Mouse (Mus musculus): ENCODE measurements around the gene Hist1h2ba. TPM values are rescaled to one million over a fixed set of nuclear protein-coding genes. Genes with fewer than 3 reads are reported as not detected.

The Hist1h2ba gene
- polyA plus RNA-seq, 1 experiment from 2014 or later = not detected

- WGBS = 57% methylated on average over 2 of the region's 2 CpGs
Measured at GRCm38 (mm10) chr13:23942861-23943260, 8.9 kb upstream of the Hist1h2ba start.

GRCm38 (mm10) chr13:23940291-23940690, 6.3 kb upstream of the Hist1h2ba start:
- ATAC-seq (ENCODE audit: insufficient number of reproducible peaks, insufficient read depth, low FRiP score, low read depth) = no peak
- 62% methylated on average over 6 of the region's 6 CpGs for WGBS
- no peak overlapping the region for H3K4me2 ChIP-seq (replicated peaks; ENCODE audit: low read depth, low read length)

More at GRCm38 (mm10) chr13:23942861-23943260, 8.9 kb upstream of the Hist1h2ba start:
- no peak for ATAC-seq (ENCODE audit: insufficient number of reproducible peaks, insufficient read depth, low FRiP score, low read depth)
- no peak overlapping the region for H3K4me2 ChIP-seq (replicated peaks; ENCODE audit: low read depth, low read length)
- no peaks in the 10 kb centered on the region for H3K27me3 ChIP-seq (ENCODE audit: control insufficient read depth, insufficient read depth, low read length)
- H3K9ac ChIP-seq (replicated peaks; ENCODE audit: low read depth, low read length) = no peak overlapping the region
- no peaks in the 10 kb centered on the region for H3K9me3 ChIP-seq (ENCODE audit: control insufficient read depth, low read depth, low read length)
- no peaks in the 10 kb centered on the region for H3K4me1 ChIP-seq (ENCODE audit: control insufficient read depth, insufficient read depth, low read length)
- no peak overlapping the region for H3K27ac ChIP-seq (ENCODE audit: low read length)
- no peak overlapping the region for H3K4me3 ChIP-seq (ENCODE audit: low read depth, low read length)
- no peaks in the 10 kb centered on the region for H3K36me3 ChIP-seq (ENCODE audit: control insufficient read depth, insufficient read depth, low read length)

GRCm38 (mm10) chr13:23938699-23939098, 4.7 kb upstream of the Hist1h2ba start:
- no peaks in the 10 kb centered on the region for H3K27me3 ChIP-seq (ENCODE audit: control insufficient read depth, insufficient read depth, low read length)
- H3K4me3 ChIP-seq (ENCODE audit: low read depth, low read length) = no peak overlapping the region
- no peak overlapping the region for H3K4me2 ChIP-seq (replicated peaks; ENCODE audit: low read depth, low read length)
- no peaks in the 10 kb centered on the region for H3K4me1 ChIP-seq (ENCODE audit: control insufficient read depth, insufficient read depth, low read length)
- no peaks in the 10 kb centered on the region for H3K9me3 ChIP-seq (ENCODE audit: control insufficient read depth, low read depth, low read length)
- no peak overlapping the region for H3K27ac ChIP-seq (ENCODE audit: low read length)
- H3K9ac ChIP-seq (replicated peaks; ENCODE audit: low read depth, low read length) = no peak overlapping the region
- H3K36me3 ChIP-seq (ENCODE audit: control insufficient read depth, insufficient read depth, low read length) = no peaks in the 10 kb centered on the region
- 90% methylated on average over 1 of the region's 1 CpGs for WGBS
- no peak for ATAC-seq (ENCODE audit: insufficient number of reproducible peaks, insufficient read depth, low FRiP score, low read depth)

More at GRCm38 (mm10) chr13:23940291-23940690, 6.3 kb upstream of the Hist1h2ba start:
- Histone ChIP-seq H3K36me3 (ENCODE audit: control insufficient read depth, insufficient read depth, low read length) (no peaks in the 10 kb centered on the region), H3K27me3 (ENCODE audit: control insufficient read depth, insufficient read depth, low read length) (no peaks in the 10 kb centered on the region), H3K4me3 (ENCODE audit: low read depth, low read length) (no peak overlapping the region), H3K4me1 (ENCODE audit: control insufficient read depth, insufficient read depth, low read length) (no peaks in the 10 kb centered on the region), H3K9ac (replicated peaks; ENCODE audit: low read depth, low read length) (no peak overlapping the region), H3K27ac (ENCODE audit: low read length) (no peak overlapping the region), H3K9me3 (ENCODE audit: control insufficient read depth, low read depth, low read length) (no peaks in the 10 kb centered on the region)

GRCm38 (mm10) chr13:23934211-23934520, 210 bp upstream of the Hist1h2ba start, which contains the start of gene Hist1h2aa:
Gene Hist1h2aa (plus strand): TSS chr13:23934462.
- Histone ChIP-seq H3K4me1 (ENCODE audit: control insufficient read depth, insufficient read depth, low read length) (no peaks in the 10 kb centered on the region), H3K4me3 (ENCODE audit: low read depth, low read length) (no peak within 1 kb of the TSS), H3K27me3 (ENCODE audit: control insufficient read depth, insufficient read depth, low read length) (no peaks in the 10 kb centered on the region), H3K9me3 (ENCODE audit: control insufficient read depth, low read depth, low read length) (no peaks in the 10 kb centered on the region), H3K27ac (ENCODE audit: low read length) (no peak within 1 kb of the TSS), H3K36me3 (ENCODE audit: control insufficient read depth, insufficient read depth, low read length) (no peaks in the 10 kb centered on the region), H3K9ac (replicated peaks; ENCODE audit: low read depth, low read length) (no peak within 1 kb of the TSS), H3K4me2 (replicated peaks; ENCODE audit: low read depth, low read length) (no peak within 1 kb of the TSS)
- WGBS = 90% methylated on average over 10 of the region's 10 CpGs
- ATAC-seq (ENCODE audit: insufficient number of reproducible peaks, insufficient read depth, low FRiP score, low read depth) = no peak

GRCm38 (mm10) chr13:23930904-23931303, 3.1 kb downstream of the Hist1h2ba start:
- no peaks in the 10 kb centered on the region for H3K36me3 ChIP-seq (ENCODE audit: control insufficient read depth, insufficient read depth, low read length)
- no peak overlapping the region for H3K4me3 ChIP-seq (ENCODE audit: low read depth, low read length)
- ATAC-seq (ENCODE audit: insufficient number of reproducible peaks, insufficient read depth, low FRiP score, low read depth) = no peak
- no peaks in the 10 kb centered on the region for H3K9me3 ChIP-seq (ENCODE audit: control insufficient read depth, low read depth, low read length)
- H3K27ac ChIP-seq (ENCODE audit: low read length) = no peak overlapping the region
- H3K9ac ChIP-seq (replicated peaks; ENCODE audit: low read depth, low read length) = no peak overlapping the region
- H3K27me3 ChIP-seq (ENCODE audit: control insufficient read depth, insufficient read depth, low read length) = no peaks in the 10 kb centered on the region
- H3K4me2 ChIP-seq (replicated peaks; ENCODE audit: low read depth, low read length) = no peak overlapping the region
- peaks cover 9% of the 10 kb centered on the region; the same call in 1 of the 2 replicates for H3K4me1 ChIP-seq (ENCODE audit: control insufficient read depth, insufficient read depth, low read length)
- WGBS = 59% methylated on average over 11 of the region's 11 CpGs

GRCm38 (mm10) chr13:23930461-23930860, 3.5 kb downstream of the Hist1h2ba start:
- WGBS = 79% methylated on average over 9 of the region's 9 CpGs
- H3K9me3 ChIP-seq (ENCODE audit: control insufficient read depth, low read depth, low read length) = no peaks in the 10 kb centered on the region
- H3K36me3 ChIP-seq (ENCODE audit: control insufficient read depth, insufficient read depth, low read length) = no peaks in the 10 kb centered on the region
- ATAC-seq (ENCODE audit: insufficient number of reproducible peaks, insufficient read depth, low FRiP score, low read depth) = no peak
- no peaks in the 10 kb centered on the region for H3K27me3 ChIP-seq (ENCODE audit: control insufficient read depth, insufficient read depth, low read length)
- H3K4me1 ChIP-seq (ENCODE audit: control insufficient read depth, insufficient read depth, low read length) = peaks cover 9% of the 10 kb centered on the region; the same call in 1 of the 2 replicates
- no peak overlapping the region for H3K27ac ChIP-seq (ENCODE audit: low read length)
- H3K4me3 ChIP-seq (ENCODE audit: low read depth, low read length) = no peak overlapping the region
- H3K9ac ChIP-seq (replicated peaks; ENCODE audit: low read depth, low read length) = no peak overlapping the region
- no peak overlapping the region for H3K4me2 ChIP-seq (replicated peaks; ENCODE audit: low read depth, low read length)

- Histone ChIP-seq H3K4me2 (replicated peaks; ENCODE audit: low read depth, low read length) (0 out of 2 replicates have a peak overlapping the region, but pooled peaks have one; percentile 12), H3K9ac (replicated peaks; ENCODE audit: low read depth, low read length) (no peak overlapping the region), H3K27me3 (ENCODE audit: control insufficient read depth, insufficient read depth, low read length) (no peaks in the 10 kb centered on the region), H3K9me3 (ENCODE audit: control insufficient read depth, low read depth, low read length) (no peaks in the 10 kb centered on the region), H3K4me3 (ENCODE audit: low read depth, low read length) (no peak overlapping the region), H3K36me3 (ENCODE audit: control insufficient read depth, insufficient read depth, low read length) (no peaks in the 10 kb centered on the region), H3K4me1 (ENCODE audit: control insufficient read depth, insufficient read depth, low read length) (peaks cover 9% of the 10 kb centered on the region; the same call in 1 of the 2 replicates), H3K27ac (ENCODE audit: low read length) (no peak overlapping the region)
- ATAC-seq (ENCODE audit: insufficient number of reproducible peaks, insufficient read depth, low FRiP score, low read depth) = no peak
- 49% methylated on average over 3 of the region's 3 CpGs for WGBS
Measured at GRCm38 (mm10) chr13:23928637-23929036, 5.3 kb downstream of the Hist1h2ba start.

- 61% methylated on average over 2 of the region's 2 CpGs for WGBS
- ATAC-seq (ENCODE audit: insufficient number of reproducible peaks, insufficient read depth, low FRiP score, low read depth) = no peak
- H3K9ac ChIP-seq (replicated peaks; ENCODE audit: low read depth, low read length) = no peak overlapping the region
- no peak overlapping the region for H3K4me3 ChIP-seq (ENCODE audit: low read depth, low read length)
- H3K27ac ChIP-seq (ENCODE audit: low read length) = no peak overlapping the region
- peaks cover 9% of the 10 kb centered on the region; the same call in 1 of the 2 replicates for H3K4me1 ChIP-seq (ENCODE audit: control insufficient read depth, insufficient read depth, low read length)
- H3K36me3 ChIP-seq (ENCODE audit: control insufficient read depth, insufficient read depth, low read length) = no peaks in the 10 kb centered on the region
- no peak overlapping the region for H3K4me2 ChIP-seq (replicated peaks; ENCODE audit: low read depth, low read length)
- no peaks in the 10 kb centered on the region for H3K9me3 ChIP-seq (ENCODE audit: control insufficient read depth, low read depth, low read length)
- H3K27me3 ChIP-seq (ENCODE audit: control insufficient read depth, insufficient read depth, low read length) = no peaks in the 10 kb centered on the region
Measured at GRCm38 (mm10) chr13:23925792-23926191, 8.2 kb downstream of the Hist1h2ba start.

- Histone ChIP-seq H3K4me3 (ENCODE audit: low read depth, low read length) (no peak overlapping the region), H3K9me3 (ENCODE audit: control insufficient read depth, low read depth, low read length) (no peaks in the 10 kb centered on the region), H3K27me3 (ENCODE audit: control insufficient read depth, insufficient read depth, low read length) (no peaks in the 10 kb centered on the region), H3K36me3 (ENCODE audit: control insufficient read depth, insufficient read depth, low read length) (no peaks in the 10 kb centered on the region), H3K4me1 (ENCODE audit: control insufficient read depth, insufficient read depth, low read length) (0 out of 2 replicates have a peak, but pooled peaks cover 5% of the 10 kb centered on the region), H3K4me2 (replicated peaks; ENCODE audit: low read depth, low read length) (no peak overlapping the region), H3K27ac (ENCODE audit: low read length) (no peak overlapping the region), H3K9ac (replicated peaks; ENCODE audit: low read depth, low read length) (no peak overlapping the region)
- WGBS = 24% methylated on average over 4 of the region's 4 CpGs
- ATAC-seq (ENCODE audit: insufficient number of reproducible peaks, insufficient read depth, low FRiP score, low read depth) = no peak
Measured at GRCm38 (mm10) chr13:23917674-23918073, 16.3 kb downstream of the Hist1h2ba start.
